Mouse (Mus musculus): Measurements from ENCODE around the gene Mdm2.

DNA sequence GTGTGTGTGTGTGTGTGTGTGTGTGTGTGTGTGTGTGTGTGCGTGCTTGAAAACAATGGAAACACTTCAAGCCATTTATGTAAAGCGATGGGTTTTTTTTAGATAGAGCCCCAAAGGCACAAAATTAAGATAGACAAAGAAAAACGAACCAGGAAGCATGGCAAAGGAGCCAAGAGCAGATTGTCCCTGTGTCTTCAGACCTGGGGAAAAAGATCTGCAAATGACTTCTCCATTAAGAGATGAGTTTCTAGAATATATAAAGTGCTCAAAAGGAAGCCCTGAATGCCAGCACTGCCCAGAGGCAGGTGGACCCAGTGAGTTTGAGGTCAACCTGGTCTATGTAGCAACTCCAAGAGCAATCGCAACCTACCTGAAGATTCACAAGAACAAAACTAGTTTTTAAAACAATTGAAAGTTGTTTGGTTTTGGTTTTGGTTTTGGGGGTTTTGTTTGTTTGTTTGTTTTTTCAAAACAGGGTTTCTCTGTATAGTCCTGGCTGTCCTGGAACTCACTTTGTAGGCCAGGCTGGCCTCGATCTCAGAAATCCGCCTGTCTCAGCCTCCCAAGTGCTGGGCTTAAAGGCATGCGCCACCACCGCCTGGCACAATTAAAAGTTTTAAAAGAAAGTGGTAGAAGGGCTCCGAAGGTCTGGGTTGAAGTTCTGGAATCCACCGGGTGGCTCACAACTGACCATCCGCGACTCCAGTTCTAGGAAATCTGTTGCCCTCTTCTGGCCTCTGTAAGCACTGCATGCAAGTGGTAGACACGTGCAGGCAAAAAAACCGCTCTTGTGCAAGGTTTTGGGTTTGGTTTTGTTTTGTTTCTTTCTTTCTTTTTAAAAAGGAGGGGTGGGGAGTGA is 28.3 kb downstream of the Mdm2 start:
- TF ChIP-seq CTCF (IDR thresholded peaks at IDR 0.05; ENCODE audit: low read depth) (peak; percentile 53), EP300 (IDR thresholded peaks at IDR 0.05; ENCODE audit: low read depth) (no peak)
